Mouse (Mus musculus) liver, adult 10 weeks (tissue): ENCODE results near the gene Shroom2. TPM values are rescaled to one million over a fixed set of nuclear protein-coding genes. Genes with fewer than 3 reads are reported as not detected.

ENCODE experiments used
- polyA plus RNA-seq: library from polyadenylated mRNA; stranded (reverse); fragments of 350-450 nt; fragmentation: Illumina TruSeq; extraction: RNeasy Lipid Tissue Mini Kit (QIAGEN cat#74804); gene quantifications from one replicate; pipeline ENCODE4 v1.2.3, GENCODE M21; 2014; ENCODE audit warnings: low read depth, low replicate concordance

Gene Shroom2
- polyA plus RNA-seq: 18.1 TPM

GRCm38 (mm10) chrX:152768891-152769599 lies at the start of gene Shroom2:
Shroom2 (minus strand) TSS chrX:152769465.

GRCm38 (mm10) chrX:152781720-152782403 lies 12.6 kb upstream of the Shroom2 start, which contains the start of gene Gpr143:
Gpr143 (plus strand) TSS chrX:152781921.

GRCm38 (mm10) chrX:152563034-152563433 lies 206.2 kb downstream of the Shroom2 start, which contains the start of gene Cldn34a:
Cldn34a (plus strand) TSS chrX:152563334.

Other genes starting within 250 kb of the Shroom2 start
- not detected for gene Cldn34a, start 206.1 kb downstream of the Shroom2 start, polyA plus RNA-seq
- gene Gpr143, start 12.5 kb upstream of the Shroom2 start, polyA plus RNA-seq: not detected
- gene Usp51, start 237.0 kb upstream of the Shroom2 start, polyA plus RNA-seq: not detected